Mouse (Mus musculus): ENCODE measurements around the gene Hpca. TPM values are rescaled to one million over a fixed set of nuclear protein-coding genes. Genes with fewer than 3 reads are reported as not detected.
A peak's percentile ranks its signal among the peaks of the same experiment; 100 is the strongest.

The Hpca gene
- not detected in 2 replicates for polyA plus RNA-seq (2012; ENCODE audit: insufficient read depth, insufficient read length, missing spikeins)

GRCm38 (mm10) chr4:129121569-129122086, at the start of gene Hpca:
Hpca (minus strand) TSS chr4:129122036.
- no peaks in the 10 kb centered on the region for H3K4me1 ChIP-seq (ENCODE audit: control insufficient read depth, insufficient read depth, insufficient read length, low read length)
- no peak within 1 kb of the TSS for H3K27ac ChIP-seq (replicated peaks; ENCODE audit: low read depth, low read length)
- no peak within 1 kb of the TSS for H3K4me3 ChIP-seq (ENCODE audit: insufficient read depth, low read depth, low read length)

- Histone ChIP-seq H3K4me3 (ENCODE audit: insufficient read depth, low read depth, low read length) (no peak overlapping the region), H3K27ac (replicated peaks; ENCODE audit: low read depth, low read length) (no peak overlapping the region), H3K4me1 (ENCODE audit: control insufficient read depth, insufficient read depth, insufficient read length, low read length) (no peaks in the 10 kb centered on the region)
Measured at GRCm38 (mm10) chr4:129161581-129162255, 39.9 kb upstream of the Hpca start.

DNA sequence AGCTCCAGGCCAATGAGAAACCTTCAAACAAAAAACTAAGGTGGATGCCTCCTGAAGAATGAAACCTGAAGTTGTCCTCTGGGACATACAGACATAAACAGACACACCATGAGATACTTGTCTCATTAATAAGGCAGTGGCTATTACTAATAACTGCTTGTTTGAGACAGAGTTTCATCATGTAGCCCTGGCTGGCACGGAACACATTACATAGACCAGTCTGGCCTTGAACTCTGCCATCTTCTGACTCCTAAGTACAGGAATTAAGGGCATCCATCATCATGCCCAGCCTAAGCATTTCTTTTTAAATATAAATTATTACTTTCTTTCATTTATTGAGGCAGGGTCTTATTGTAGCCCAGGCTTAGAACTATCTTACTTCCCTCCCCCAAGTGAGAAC, 39.2 kb upstream of the Hpca start:
- Histone ChIP-seq H3K27ac (replicated peaks; ENCODE audit: low read depth, low read length) (no peak overlapping the region), H3K4me1 (ENCODE audit: control insufficient read depth, insufficient read depth, insufficient read length, low read length) (no peaks in the 10 kb centered on the region), H3K4me3 (ENCODE audit: insufficient read depth, low read depth, low read length) (no peak overlapping the region)

DNA sequence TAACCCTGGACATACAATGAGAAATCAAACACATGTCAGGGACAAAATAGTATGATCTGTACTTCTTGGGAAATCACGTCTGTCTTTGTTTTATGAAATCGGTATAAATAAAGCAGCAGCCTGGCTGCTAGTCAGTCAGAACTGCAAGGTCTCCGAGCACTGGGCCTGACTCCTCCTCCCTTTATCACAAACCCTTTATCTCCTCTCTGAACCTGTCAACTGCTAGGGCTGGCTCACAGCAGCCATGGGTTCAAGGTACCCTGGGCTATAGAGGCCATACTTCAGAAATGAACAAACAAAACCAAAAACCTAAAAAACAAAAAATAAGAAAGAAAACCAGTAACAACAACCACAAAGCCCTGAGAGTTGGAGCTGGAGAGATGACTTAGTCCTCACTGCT, 36.7 kb upstream of the Hpca start:
- Histone ChIP-seq H3K4me1 (ENCODE audit: control insufficient read depth, insufficient read depth, insufficient read length, low read length) (no peaks in the 10 kb centered on the region), H3K27ac (replicated peaks; ENCODE audit: low read depth, low read length) (no peak overlapping the region)

GRCm38 (mm10) chr4:129157541-129157940, 35.7 kb upstream of the Hpca start:
- H3K4me1 ChIP-seq (ENCODE audit: control insufficient read depth, insufficient read depth, insufficient read length, low read length): no peaks in the 10 kb centered on the region
- no peak overlapping the region for H3K27ac ChIP-seq (replicated peaks; ENCODE audit: low read depth, low read length)

More for the DNA sequence above, 36.7 kb upstream of the Hpca start:
- H3K4me3 ChIP-seq (ENCODE audit: insufficient read depth, low read depth, low read length): no peak overlapping the region

GRCm38 (mm10) chr4:129151276-129151811, 29.5 kb upstream of the Hpca start:
- Histone ChIP-seq H3K27ac (replicated peaks; ENCODE audit: low read depth, low read length) (no peak overlapping the region), H3K4me3 (ENCODE audit: insufficient read depth, low read depth, low read length) (no peak overlapping the region), H3K4me1 (ENCODE audit: control insufficient read depth, insufficient read depth, insufficient read length, low read length) (no peaks in the 10 kb centered on the region)

More at GRCm38 (mm10) chr4:129157541-129157940, 35.7 kb upstream of the Hpca start:
- H3K4me3 ChIP-seq (ENCODE audit: insufficient read depth, low read depth, low read length): no peak overlapping the region

- Histone ChIP-seq H3K4me1 (ENCODE audit: control insufficient read depth, insufficient read depth, insufficient read length, low read length) (peaks cover 4% of the 10 kb centered on the region; the same call in 1 of the 2 replicates), H3K4me3 (ENCODE audit: insufficient read depth, low read depth, low read length) (no peak overlapping the region), H3K27ac (replicated peaks; ENCODE audit: low read depth, low read length) (no peak overlapping the region)
Measured at GRCm38 (mm10) chr4:129149321-129149720, 27.5 kb upstream of the Hpca start.

DNA sequence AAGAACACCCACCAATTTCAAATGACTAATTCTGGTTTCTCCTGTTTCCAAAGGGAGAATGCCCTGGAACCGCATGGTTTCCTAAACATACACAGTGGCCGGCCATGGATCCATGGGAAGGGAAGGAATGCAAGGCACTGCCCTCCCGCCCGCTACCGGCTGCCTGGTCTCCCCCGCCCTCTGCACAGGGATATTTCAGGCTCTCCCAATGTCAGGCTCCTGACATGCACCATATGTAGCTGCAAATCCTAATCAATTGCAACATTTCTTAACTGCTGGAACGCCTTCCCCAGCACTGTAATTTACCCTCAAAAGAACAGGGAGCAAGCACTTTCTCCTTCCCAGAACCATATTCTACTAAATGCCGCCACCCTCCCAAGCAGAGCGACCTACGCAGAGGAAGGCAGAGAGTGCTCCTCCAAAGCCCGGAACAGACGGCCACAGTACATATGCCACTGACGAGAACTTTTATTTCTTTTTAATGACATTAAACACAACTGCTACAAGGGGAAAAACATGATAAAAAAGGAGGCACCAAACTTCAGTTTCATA, 25.8 kb upstream of the Hpca start:
- Histone ChIP-seq H3K27ac (replicated peaks; ENCODE audit: low read depth, low read length) (no peak overlapping the region), H3K4me3 (ENCODE audit: insufficient read depth, low read depth, low read length) (no peak overlapping the region), H3K4me1 (ENCODE audit: control insufficient read depth, insufficient read depth, insufficient read length, low read length) (peaks cover 8% of the 10 kb centered on the region; the same call in 1 of the 2 replicates)

- H3K27ac ChIP-seq (replicated peaks; ENCODE audit: low read depth, low read length): no peak overlapping the region
- H3K4me3 ChIP-seq (ENCODE audit: insufficient read depth, low read depth, low read length): no peak overlapping the region
- H3K4me1 ChIP-seq (ENCODE audit: control insufficient read depth, insufficient read depth, insufficient read length, low read length): peaks cover 8% of the 10 kb centered on the region; the same call in 1 of the 2 replicates
Measured at GRCm38 (mm10) chr4:129146392-129146791, 24.6 kb upstream of the Hpca start.

GRCm38 (mm10) chr4:129145943-129146342, 24.1 kb upstream of the Hpca start:
- no peak overlapping the region for H3K27ac ChIP-seq (replicated peaks; ENCODE audit: low read depth, low read length)
- H3K4me3 ChIP-seq (ENCODE audit: insufficient read depth, low read depth, low read length): no peak overlapping the region
- peaks cover 10% of the 10 kb centered on the region; the same call in 1 of the 2 replicates for H3K4me1 ChIP-seq (ENCODE audit: control insufficient read depth, insufficient read depth, insufficient read length, low read length)

- no peak overlapping the region for H3K27ac ChIP-seq (replicated peaks; ENCODE audit: low read depth, low read length)
- H3K4me1 ChIP-seq (ENCODE audit: control insufficient read depth, insufficient read depth, insufficient read length, low read length): peaks cover 11% of the 10 kb centered on the region; the same call in 1 of the 2 replicates
- H3K4me3 ChIP-seq (ENCODE audit: insufficient read depth, low read depth, low read length): no peak overlapping the region
Measured at GRCm38 (mm10) chr4:129145411-129145810, 23.6 kb upstream of the Hpca start.

DNA sequence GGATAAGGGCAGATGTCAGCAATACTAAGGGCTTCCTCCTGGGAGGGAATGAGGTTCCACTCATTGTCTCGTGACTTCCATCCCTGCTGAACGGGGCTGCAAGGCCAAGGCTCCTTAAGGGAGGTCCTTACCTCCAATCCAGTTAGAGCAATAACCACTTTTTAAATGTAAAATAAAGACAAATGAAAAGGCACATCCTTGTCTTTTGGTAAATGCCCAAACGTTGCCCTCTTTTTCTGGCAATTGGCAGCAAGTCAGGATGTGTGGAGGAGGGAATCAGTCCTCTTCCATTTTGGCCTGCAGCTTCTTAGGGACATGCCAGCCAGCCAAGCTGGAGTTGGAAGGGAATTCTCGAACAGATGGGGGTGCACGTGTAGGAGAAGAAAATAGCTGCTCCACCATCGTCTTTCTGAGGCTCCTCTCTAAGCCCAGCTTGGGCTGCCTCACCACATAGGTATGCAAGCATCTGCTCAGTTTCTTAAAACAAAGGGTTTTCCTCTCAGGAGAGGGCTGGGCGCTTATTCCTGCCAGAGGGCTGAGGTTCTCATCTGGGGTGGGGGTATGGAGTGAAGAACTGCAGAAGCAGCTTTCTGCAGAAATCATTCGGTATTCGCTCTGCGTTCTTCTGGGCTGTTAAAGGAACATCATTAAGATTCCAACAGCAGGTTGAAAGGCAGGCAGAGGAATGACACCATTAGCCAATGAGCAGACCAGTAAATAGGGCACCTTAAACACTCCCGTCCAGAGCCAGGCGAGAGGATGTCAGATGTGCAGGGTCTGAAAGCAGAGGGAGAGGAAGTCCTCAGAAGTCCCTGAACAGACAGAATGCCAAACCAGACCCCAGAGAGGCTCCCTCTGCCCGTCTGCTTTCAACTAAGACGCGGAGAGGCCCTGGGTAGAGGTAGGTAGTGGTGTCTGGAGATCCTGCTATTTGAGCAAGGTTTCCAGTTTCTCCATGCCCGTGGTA, 22.8 kb upstream of the Hpca start:
- no peak overlapping the region for H3K4me3 ChIP-seq (ENCODE audit: insufficient read depth, low read depth, low read length)
- H3K27ac ChIP-seq (replicated peaks; ENCODE audit: low read depth, low read length): no peak overlapping the region
- peaks cover 11% of the 10 kb centered on the region; the same call in 1 of the 2 replicates for H3K4me1 ChIP-seq (ENCODE audit: control insufficient read depth, insufficient read depth, insufficient read length, low read length)

DNA sequence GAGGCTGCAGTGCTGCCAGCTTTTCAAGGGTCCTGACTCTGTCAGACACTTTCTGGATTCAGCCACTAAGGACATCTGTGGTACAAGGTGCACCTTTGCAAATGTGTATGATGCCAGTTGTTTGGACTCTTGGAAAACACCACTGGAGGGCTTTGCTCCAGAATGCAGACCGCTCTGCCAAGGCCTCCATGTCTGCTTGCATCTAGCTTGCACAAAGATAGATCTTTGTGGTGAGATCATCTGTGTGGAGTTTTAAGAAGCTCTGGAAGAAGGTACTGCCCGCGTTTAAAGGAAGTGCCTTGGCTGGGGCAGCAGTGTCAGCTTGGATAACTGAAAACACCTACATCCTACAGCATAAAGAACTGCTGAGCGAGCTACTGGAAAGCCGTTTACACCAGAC, 21.7 kb upstream of the Hpca start:
- Histone ChIP-seq H3K27ac (replicated peaks; ENCODE audit: low read depth, low read length) (no peak overlapping the region), H3K4me3 (ENCODE audit: insufficient read depth, low read depth, low read length) (no peak overlapping the region), H3K4me1 (ENCODE audit: control insufficient read depth, insufficient read depth, insufficient read length, low read length) (peaks cover 11% of the 10 kb centered on the region; the same call in 1 of the 2 replicates)

GRCm38 (mm10) chr4:129142439-129143045, 20.7 kb upstream of the Hpca start:
- Histone ChIP-seq H3K4me1 (ENCODE audit: control insufficient read depth, insufficient read depth, insufficient read length, low read length) (peaks cover 11% of the 10 kb centered on the region; the same call in 1 of the 2 replicates), H3K27ac (replicated peaks; ENCODE audit: low read depth, low read length) (no peak overlapping the region), H3K4me3 (ENCODE audit: insufficient read depth, low read depth, low read length) (0 out of 2 replicates have a peak overlapping the region, but pooled peaks have one; percentile 9)
